Mouse (Mus musculus): ENCODE measurements around the gene Med13l.

GRCm38 (mm10) chr5:118563590-118563989 lies 3.1 kb downstream of the Med13l start:
- TF ChIP-seq CTCF (IDR thresholded peaks at IDR 0.05; ENCODE audit: control insufficient read depth, insufficient read depth, insufficient replicate concordance, low read depth, low read length) = no peak
- no peak for TF ChIP-seq POLR2A (IDR thresholded peaks at IDR 0.05; ENCODE audit: control insufficient read depth, low read depth, low read length)

All from testis, adult 2 months (tissue).